Mouse (Mus musculus) stomach, postnatal 0 days (tissue): ENCODE measurements around the gene Fgf9.

ENCODE experiments used
- CTCF ChIP-seq: IDR thresholded peaks from 2 replicates; pipeline ENCODE4 v1.5.1; 2016; ENCODE audit warnings: antibody characterized with exemption, low read depth, mild to moderate bottlenecking, moderate library complexity
- EP300 ChIP-seq: optimal IDR thresholded peaks from 2 replicates; pipeline ENCODE3; 2016; ENCODE audit warnings: antibody characterized with exemption

DNA sequence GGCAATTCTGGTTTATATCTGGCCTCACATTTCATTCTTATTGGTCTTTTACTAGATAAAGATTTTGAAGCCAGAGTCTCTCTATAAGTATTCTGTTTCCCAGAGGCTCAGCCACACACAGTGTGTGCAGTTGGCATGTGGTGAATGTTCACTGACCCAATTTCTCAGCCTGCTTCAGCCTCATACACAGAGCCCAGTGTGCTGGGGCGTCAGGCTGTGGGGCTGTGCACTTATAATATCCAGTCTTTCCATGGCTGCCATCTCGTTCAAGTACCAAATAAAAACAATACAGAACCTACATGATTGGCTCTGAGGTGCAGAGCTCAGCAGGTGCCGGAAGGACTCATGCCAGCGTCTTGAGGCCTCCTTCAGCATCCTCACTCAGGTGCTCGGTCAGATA is 19.1 kb downstream of the Fgf9 start:
- no peak for TF ChIP-seq CTCF
- no peak for TF ChIP-seq EP300
